Mouse (Mus musculus): ENCODE results near the gene Ugt1a5. TPM values are rescaled to one million over a fixed set of nuclear protein-coding genes. Genes with fewer than 3 reads are reported as not detected.

Ugt1a5 gene
- polyA plus RNA-seq, 1 experiment from 2014 or later = not detected

GRCm38 (mm10) chr1:88247660-88248059 is 81.8 kb downstream of the Ugt1a5 start:
- no peak overlapping the region for H3K27ac ChIP-seq (ENCODE audit: low read depth, low read length)
- no peaks in the 10 kb centered on the region for H3K4me1 ChIP-seq (ENCODE audit: control insufficient read depth, insufficient read depth, low read length)
- no peaks in the 10 kb centered on the region for H3K27me3 ChIP-seq (ENCODE audit: control insufficient read depth, insufficient read depth, low read length)
- H3K4me3 ChIP-seq (ENCODE audit: low read depth, low read length) = no peak overlapping the region
- H3K9me3 ChIP-seq (replicated peaks; ENCODE audit: control insufficient read depth, low read length) = peaks cover 96% of the 10 kb centered on the region
- WGBS (ENCODE audit: insufficient replicate concordance) = 50% methylated on average over 2 of the region's 2 CpGs
- ATAC-seq (replicated peaks; ENCODE audit: insufficient number of reproducible peaks, low FRiP score, low TSS enrichment) = no peak
- no peaks in the 10 kb centered on the region for H3K36me3 ChIP-seq (ENCODE audit: control insufficient read depth, insufficient read depth, low read length)
- no peak overlapping the region for H3K9ac ChIP-seq (ENCODE audit: low read depth, low read length)
- no peak overlapping the region for H3K4me2 ChIP-seq

- WGBS (ENCODE audit: insufficient replicate concordance) = 64% methylated on average over 4 of the region's 4 CpGs
- Histone ChIP-seq H3K4me3 (ENCODE audit: low read depth, low read length) (no peak overlapping the region), H3K27me3 (ENCODE audit: control insufficient read depth, insufficient read depth, low read length) (no peaks in the 10 kb centered on the region), H3K9me3 (replicated peaks; ENCODE audit: control insufficient read depth, low read length) (peaks cover 97% of the 10 kb centered on the region), H3K27ac (ENCODE audit: low read depth, low read length) (no peak overlapping the region), H3K36me3 (ENCODE audit: control insufficient read depth, insufficient read depth, low read length) (no peaks in the 10 kb centered on the region), H3K4me1 (ENCODE audit: control insufficient read depth, insufficient read depth, low read length) (no peaks in the 10 kb centered on the region), H3K4me2 (no peak overlapping the region), H3K9ac (ENCODE audit: low read depth, low read length) (no peak overlapping the region)
- no peak for ATAC-seq (replicated peaks; ENCODE audit: insufficient number of reproducible peaks, low FRiP score, low TSS enrichment)
Observed at GRCm38 (mm10) chr1:88248658-88249057, 82.8 kb downstream of the Ugt1a5 start.

GRCm38 (mm10) chr1:88249596-88249995 is 83.8 kb downstream of the Ugt1a5 start:
- no peaks in the 10 kb centered on the region for H3K27me3 ChIP-seq (ENCODE audit: control insufficient read depth, insufficient read depth, low read length)
- H3K4me3 ChIP-seq (ENCODE audit: low read depth, low read length) = no peak overlapping the region
- H3K4me1 ChIP-seq (ENCODE audit: control insufficient read depth, insufficient read depth, low read length) = no peaks in the 10 kb centered on the region
- H3K9me3 ChIP-seq (replicated peaks; ENCODE audit: control insufficient read depth, low read length) = peaks cover 97% of the 10 kb centered on the region
- no peak overlapping the region for H3K27ac ChIP-seq (ENCODE audit: low read depth, low read length)
- H3K36me3 ChIP-seq (ENCODE audit: control insufficient read depth, insufficient read depth, low read length) = no peaks in the 10 kb centered on the region
- 75% methylated on average over 7 of the region's 7 CpGs for WGBS (ENCODE audit: insufficient replicate concordance)
- no peak for ATAC-seq (replicated peaks; ENCODE audit: insufficient number of reproducible peaks, low FRiP score, low TSS enrichment)
- H3K4me2 ChIP-seq = no peak overlapping the region
- no peak overlapping the region for H3K9ac ChIP-seq (ENCODE audit: low read depth, low read length)

- no peaks in the 10 kb centered on the region for H3K4me1 ChIP-seq (ENCODE audit: control insufficient read depth, insufficient read depth, low read length)
- WGBS (ENCODE audit: insufficient replicate concordance) = 75% methylated on average over 5 of the region's 5 CpGs
- H3K9me3 ChIP-seq (replicated peaks; ENCODE audit: control insufficient read depth, low read length) = peaks cover 97% of the 10 kb centered on the region
- H3K36me3 ChIP-seq (ENCODE audit: control insufficient read depth, insufficient read depth, low read length) = no peaks in the 10 kb centered on the region
- H3K4me2 ChIP-seq = no peak overlapping the region
- no peaks in the 10 kb centered on the region for H3K27me3 ChIP-seq (ENCODE audit: control insufficient read depth, insufficient read depth, low read length)
- H3K4me3 ChIP-seq (ENCODE audit: low read depth, low read length) = no peak overlapping the region
- H3K9ac ChIP-seq (ENCODE audit: low read depth, low read length) = no peak overlapping the region
- no peak overlapping the region for H3K27ac ChIP-seq (ENCODE audit: low read depth, low read length)
- no peak for ATAC-seq (replicated peaks; ENCODE audit: insufficient number of reproducible peaks, low FRiP score, low TSS enrichment)
Observed at GRCm38 (mm10) chr1:88250023-88250422, 84.2 kb downstream of the Ugt1a5 start.

GRCm38 (mm10) chr1:88253106-88253505 is 87.3 kb downstream of the Ugt1a5 start:
- Histone ChIP-seq H3K9me3 (replicated peaks; ENCODE audit: control insufficient read depth, low read length) (peaks cover 97% of the 10 kb centered on the region), H3K4me1 (ENCODE audit: control insufficient read depth, insufficient read depth, low read length) (no peaks in the 10 kb centered on the region), H3K27me3 (ENCODE audit: control insufficient read depth, insufficient read depth, low read length) (no peaks in the 10 kb centered on the region), H3K4me2 (no peak overlapping the region), H3K9ac (ENCODE audit: low read depth, low read length) (no peak overlapping the region), H3K27ac (ENCODE audit: low read depth, low read length) (no peak overlapping the region), H3K36me3 (ENCODE audit: control insufficient read depth, insufficient read depth, low read length) (no peaks in the 10 kb centered on the region), H3K4me3 (ENCODE audit: low read depth, low read length) (no peak overlapping the region)
- WGBS (ENCODE audit: insufficient replicate concordance) = 68% methylated on average over 8 of the region's 8 CpGs
- ATAC-seq (replicated peaks; ENCODE audit: insufficient number of reproducible peaks, low FRiP score, low TSS enrichment) = no peak

GRCm38 (mm10) chr1:88253540-88253939 is 87.7 kb downstream of the Ugt1a5 start:
- no peak overlapping the region for H3K27ac ChIP-seq (ENCODE audit: low read depth, low read length)
- ATAC-seq (replicated peaks; ENCODE audit: insufficient number of reproducible peaks, low FRiP score, low TSS enrichment) = no peak
- no peak overlapping the region for H3K9ac ChIP-seq (ENCODE audit: low read depth, low read length)
- H3K36me3 ChIP-seq (ENCODE audit: control insufficient read depth, insufficient read depth, low read length) = no peaks in the 10 kb centered on the region
- 68% methylated on average over 6 of the region's 6 CpGs for WGBS (ENCODE audit: insufficient replicate concordance)
- no peak overlapping the region for H3K4me2 ChIP-seq
- no peak overlapping the region for H3K4me3 ChIP-seq (ENCODE audit: low read depth, low read length)
- H3K27me3 ChIP-seq (ENCODE audit: control insufficient read depth, insufficient read depth, low read length) = no peaks in the 10 kb centered on the region
- peaks cover 92% of the 10 kb centered on the region for H3K9me3 ChIP-seq (replicated peaks; ENCODE audit: control insufficient read depth, low read length)
- no peaks in the 10 kb centered on the region for H3K4me1 ChIP-seq (ENCODE audit: control insufficient read depth, insufficient read depth, low read length)

GRCm38 (mm10) chr1:88254793-88255465 is 89.1 kb downstream of the Ugt1a5 start:
- H3K4me2 ChIP-seq = no peak overlapping the region
- H3K9me3 ChIP-seq (replicated peaks; ENCODE audit: control insufficient read depth, low read length) = peaks cover 78% of the 10 kb centered on the region
- H3K27me3 ChIP-seq (ENCODE audit: control insufficient read depth, insufficient read depth, low read length) = no peaks in the 10 kb centered on the region
- ATAC-seq (replicated peaks; ENCODE audit: insufficient number of reproducible peaks, low FRiP score, low TSS enrichment) = peak; percentile 7; the same call in 1 of the 2 replicates
- WGBS (ENCODE audit: insufficient replicate concordance) = 79% methylated on average over 12 of the region's 12 CpGs
- no peak overlapping the region for H3K9ac ChIP-seq (ENCODE audit: low read depth, low read length)
- no peaks in the 10 kb centered on the region for H3K36me3 ChIP-seq (ENCODE audit: control insufficient read depth, insufficient read depth, low read length)
- H3K4me1 ChIP-seq (ENCODE audit: control insufficient read depth, insufficient read depth, low read length) = 0 out of 2 replicates have a peak, but pooled peaks cover 5% of the 10 kb centered on the region
- H3K27ac ChIP-seq (ENCODE audit: low read depth, low read length) = no peak overlapping the region
- H3K4me3 ChIP-seq (ENCODE audit: low read depth, low read length) = no peak overlapping the region

- Histone ChIP-seq H3K4me1 (ENCODE audit: control insufficient read depth, insufficient read depth, low read length) (peaks cover 5% of the 10 kb centered on the region; the same call in 1 of the 2 replicates), H3K9me3 (replicated peaks; ENCODE audit: control insufficient read depth, low read length) (peaks cover 73% of the 10 kb centered on the region), H3K9ac (ENCODE audit: low read depth, low read length) (no peak overlapping the region), H3K27me3 (ENCODE audit: control insufficient read depth, insufficient read depth, low read length) (no peaks in the 10 kb centered on the region), H3K4me2 (no peak overlapping the region), H3K36me3 (ENCODE audit: control insufficient read depth, insufficient read depth, low read length) (peaks cover 3% of the 10 kb centered on the region; the same call in 1 of the 2 replicates), H3K4me3 (ENCODE audit: low read depth, low read length) (no peak overlapping the region), H3K27ac (ENCODE audit: low read depth, low read length) (no peak overlapping the region)
- WGBS (ENCODE audit: insufficient replicate concordance) = 48% methylated on average over 2 of the region's 2 CpGs
- ATAC-seq (replicated peaks; ENCODE audit: insufficient number of reproducible peaks, low FRiP score, low TSS enrichment) = no peak
Observed at GRCm38 (mm10) chr1:88255466-88255857, 89.7 kb downstream of the Ugt1a5 start.

All from heart, embryonic 11.5 days (tissue).